Mouse (Mus musculus): Measurements from ENCODE around the gene Hspa4l. TPM values are rescaled to one million over a fixed set of nuclear protein-coding genes. Genes with fewer than 3 reads are reported as not detected.
"Not testable (repeated sequence)": the region's sequence is repeated elsewhere in the genome, so short reads cannot be mapped to it uniquely, and the experiment has no call there.

Gene Hspa4l
- polyA plus RNA-seq, 1 experiment from 2014 or later, result 39.7 TPM

DNA sequence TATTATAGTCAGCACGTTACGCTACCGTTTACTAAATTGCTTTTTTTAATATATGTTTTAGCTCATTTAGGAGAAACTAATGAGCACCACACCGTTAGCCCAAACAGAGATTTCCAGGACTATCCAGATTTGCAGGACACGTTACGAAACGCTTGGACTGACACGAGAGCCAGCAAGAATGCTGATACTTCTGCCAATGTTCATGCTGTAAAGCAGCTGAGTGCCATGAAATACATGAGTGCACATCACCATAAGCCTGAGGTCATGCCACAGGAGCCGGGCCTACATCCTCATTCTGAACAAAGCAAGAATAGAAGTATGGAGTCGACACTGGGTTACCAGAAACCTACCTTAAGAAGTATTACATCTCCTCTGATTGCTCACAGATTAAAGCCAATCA, 64.4 kb downstream of the Hspa4l start:
- H3K27me3 ChIP-seq (replicated peaks; ENCODE audit: control insufficient read depth, insufficient read depth, low read length), result no peaks in the 10 kb centered on the region
- no peak overlapping the region for H3K4me2 ChIP-seq (ENCODE audit: low read length)
- H3K4me3 ChIP-seq (replicated peaks; ENCODE audit: low read length), result no peak overlapping the region
- H3K4me1 ChIP-seq (replicated peaks; ENCODE audit: control insufficient read depth, insufficient read depth, low read length), result no peaks in the 10 kb centered on the region
- no peak overlapping the region for H3K9ac ChIP-seq (replicated peaks; ENCODE audit: low read depth, low read length)
- no peaks in the 10 kb centered on the region for H3K9me3 ChIP-seq (ENCODE audit: control insufficient read depth, low read length)
- WGBS, result 87% methylated on average over 10 of the region's 10 CpGs
- H3K27ac ChIP-seq (ENCODE audit: low read length), result no peak overlapping the region
- peaks cover 9% of the 10 kb centered on the region for H3K36me3 ChIP-seq (ENCODE audit: control insufficient read depth, insufficient read depth)
- ATAC-seq, result no peak

- no peak overlapping the region for H3K4me3 ChIP-seq (replicated peaks; ENCODE audit: low read length)
- H3K4me1 ChIP-seq (replicated peaks; ENCODE audit: control insufficient read depth, insufficient read depth, low read length), result no peaks in the 10 kb centered on the region
- WGBS, result 45% methylated on average over 2 of the region's 2 CpGs
- no peaks in the 10 kb centered on the region for H3K27me3 ChIP-seq (replicated peaks; ENCODE audit: control insufficient read depth, insufficient read depth, low read length)
- no peaks in the 10 kb centered on the region for H3K9me3 ChIP-seq (ENCODE audit: control insufficient read depth, low read length)
- H3K36me3 ChIP-seq (ENCODE audit: control insufficient read depth, insufficient read depth), result peaks cover 10% of the 10 kb centered on the region
- no peak overlapping the region for H3K27ac ChIP-seq (ENCODE audit: low read length)
- ATAC-seq, result peak; percentile 68; the same call in 1 of the 2 replicates
- no peak overlapping the region for H3K4me2 ChIP-seq (ENCODE audit: low read length)
- no peak overlapping the region for H3K9ac ChIP-seq (replicated peaks; ENCODE audit: low read depth, low read length)
Observed at GRCm38 (mm10) chr3:40809894-40810293, 65.6 kb downstream of the Hspa4l start.

DNA sequence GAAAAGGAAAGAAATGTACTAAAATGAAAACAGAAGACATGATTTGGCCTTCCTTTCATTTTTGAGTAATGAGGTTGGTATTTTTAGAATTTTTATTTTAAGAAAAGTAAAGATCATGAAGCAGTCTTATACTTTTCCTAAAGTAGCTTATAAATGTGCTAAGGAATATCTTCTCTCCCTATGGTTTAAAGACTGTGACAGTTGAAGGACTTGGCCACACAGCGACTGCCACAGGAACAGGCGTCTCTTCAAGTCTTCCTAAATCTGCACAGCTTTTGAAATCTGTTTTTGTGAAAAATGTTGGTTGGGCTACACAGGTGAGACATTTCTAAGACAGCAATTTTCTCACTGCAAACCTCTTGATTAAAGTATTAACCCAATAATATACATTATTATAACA, 69.0 kb downstream of the Hspa4l start:
- Histone ChIP-seq H3K9ac (replicated peaks; ENCODE audit: low read depth, low read length) (no peak overlapping the region), H3K27me3 (replicated peaks; ENCODE audit: control insufficient read depth, insufficient read depth, low read length) (no peaks in the 10 kb centered on the region), H3K27ac (ENCODE audit: low read length) (no peak overlapping the region), H3K4me3 (replicated peaks; ENCODE audit: low read length) (no peak overlapping the region), H3K4me1 (replicated peaks; ENCODE audit: control insufficient read depth, insufficient read depth, low read length) (no peaks in the 10 kb centered on the region), H3K36me3 (ENCODE audit: control insufficient read depth, insufficient read depth) (peaks cover 11% of the 10 kb centered on the region), H3K4me2 (ENCODE audit: low read length) (no peak overlapping the region), H3K9me3 (ENCODE audit: control insufficient read depth, low read length) (no peaks in the 10 kb centered on the region)
- WGBS, result 87% methylated on average over 2 of the region's 2 CpGs
- no peak for ATAC-seq

DNA sequence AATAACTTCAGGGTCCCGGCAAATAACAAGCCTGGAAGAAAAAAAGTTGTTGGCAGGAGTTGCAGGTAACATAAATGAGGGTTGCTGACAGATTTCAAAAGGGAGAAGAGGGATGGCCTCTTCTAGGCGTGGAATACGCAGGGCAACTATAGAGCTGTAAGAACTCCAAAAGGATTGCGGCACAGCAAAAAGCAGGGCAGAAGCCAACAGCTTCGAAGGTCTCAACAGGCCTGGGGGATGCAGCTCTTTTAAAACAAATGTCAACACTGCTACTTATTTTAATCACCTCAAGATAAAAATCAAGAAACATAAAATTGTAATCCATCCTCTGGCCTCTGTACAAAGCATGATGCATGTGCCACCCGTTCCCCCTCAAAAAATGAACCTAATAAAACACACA, 101.2 kb downstream of the Hspa4l start:
- H3K27me3 ChIP-seq (replicated peaks; ENCODE audit: control insufficient read depth, insufficient read depth, low read length); H3K9me3 ChIP-seq (ENCODE audit: control insufficient read depth, low read length); H3K9ac ChIP-seq (replicated peaks; ENCODE audit: low read depth, low read length); ATAC-seq; H3K4me1 ChIP-seq (replicated peaks; ENCODE audit: control insufficient read depth, insufficient read depth, low read length); H3K36me3 ChIP-seq (ENCODE audit: control insufficient read depth, insufficient read depth); H3K27ac ChIP-seq (ENCODE audit: low read length): not testable (repeated sequence)
- peak overlapping the region; percentile 33 for H3K4me3 ChIP-seq (replicated peaks; ENCODE audit: low read length)
- peak overlapping the region; percentile 68 for H3K4me2 ChIP-seq (ENCODE audit: low read length)
- WGBS, result 66% methylated on average over 5 of the region's 6 CpGs

Other genes starting within 250 kb of the Hspa4l start
- 3.9 and 4.1 TPM in 2 replicates for gene Intu, start 213.2 kb upstream of the Hspa4l start, polyA plus RNA-seq (2015; fragmentation: Nextera tagmentation; extraction: Ambion mirVana)
- gene Slc25a31, start 35.6 kb upstream of the Hspa4l start, polyA plus RNA-seq (2015; fragmentation: Nextera tagmentation; extraction: Ambion mirVana), result 0.13 TPM in 1 of 2 replicates, not detected in the other
- 24.1 and 25.3 TPM in 2 replicates for gene Plk4, start 55.5 kb downstream of the Hspa4l start, polyA plus RNA-seq (2015; fragmentation: Nextera tagmentation; extraction: Ambion mirVana)
- 26.2 and 30.0 TPM in 2 replicates for gene Mfsd8, start 102.4 kb downstream of the Hspa4l start, polyA plus RNA-seq (2015; fragmentation: Nextera tagmentation; extraction: Ambion mirVana)
- gene Abhd18, start 102.5 kb downstream of the Hspa4l start, polyA plus RNA-seq (2015; fragmentation: Nextera tagmentation; extraction: Ambion mirVana), result 11.4 and 14.7 TPM in 2 replicates
- 0.29 and 0.37 TPM in 2 replicates for gene 1700034I23Rik, start 158.0 kb downstream of the Hspa4l start, polyA plus RNA-seq (2015; fragmentation: Nextera tagmentation; extraction: Ambion mirVana)
- gene Larp1b, start 205.3 kb downstream of the Hspa4l start, polyA plus RNA-seq (2015; fragmentation: Nextera tagmentation; extraction: Ambion mirVana), result 2.1 and 3.3 TPM in 2 replicates